Mouse (Mus musculus) adrenal gland, postnatal 36 days (tissue): ENCODE results near the gene Angel2. TPM values are rescaled to one million over a fixed set of nuclear protein-coding genes. Genes with fewer than 3 reads are reported as not detected.

Source experiments
- DNase-seq, 2 experiments: peaks; one replicate each; pipeline ENCODE4 v3.0.0; 2021; ENCODE audit warnings: mixed read lengths in 1 of 2
- total RNA-seq, 2 experiments: library from RNA; stranded (reverse); gene quantifications; 2 replicates each; pipeline ENCODE4 v1.2.3; 2021

Angel2 gene
- total RNA-seq, 2 experiments from 2014 or later = 44.0 to 54.1 TPM

DNA sequence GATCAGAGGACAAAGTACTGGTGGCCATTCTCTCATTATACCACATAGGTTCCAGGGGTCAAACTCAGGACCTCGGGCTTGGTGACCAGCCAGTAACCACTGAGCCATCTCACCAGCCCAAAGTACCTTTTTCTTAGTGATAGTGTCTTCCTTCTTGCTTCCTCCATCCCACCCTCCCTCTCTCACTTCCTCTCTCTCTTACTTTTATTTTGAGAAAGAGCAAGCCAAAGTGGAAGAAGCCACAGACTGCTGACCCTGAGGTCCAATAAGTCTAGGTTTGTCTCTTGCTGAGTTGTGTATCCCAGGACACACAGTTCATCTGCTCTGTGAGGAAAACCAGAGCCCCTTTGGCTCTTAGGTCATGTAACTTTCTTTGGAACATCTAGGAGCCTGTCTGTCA is 55.6 kb downstream of the Angel2 start:
- DNase-seq = no peak

DNA sequence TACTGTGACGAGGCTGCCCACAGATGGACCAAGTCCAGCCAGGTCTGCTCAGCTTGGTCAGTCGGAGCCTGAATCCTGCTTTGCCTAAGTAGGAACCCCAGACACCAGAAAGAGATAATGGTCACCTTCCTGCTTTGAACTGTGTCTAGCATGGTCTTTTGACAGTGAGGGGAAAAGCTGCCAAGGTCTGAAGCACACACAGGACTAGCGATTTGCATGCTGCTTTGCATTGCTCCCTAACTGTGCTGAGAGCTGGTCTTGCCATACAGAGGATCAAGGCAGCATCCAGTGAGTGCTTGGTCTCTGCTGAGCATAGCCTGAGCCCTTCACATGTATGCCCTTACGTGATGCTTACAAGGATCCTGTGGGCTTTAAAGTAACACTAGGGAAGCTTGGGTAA is 56.5 kb downstream of the Angel2 start:
- no peak for DNase-seq

GRCm38 (mm10) chr1:190989437-190990082 is 64.6 kb downstream of the Angel2 start:
- peak in 1 of 2 experiments; percentile 20 for DNase-seq

GRCm38 (mm10) chr1:190995548-190995947 is 70.6 kb downstream of the Angel2 start:
- DNase-seq = peak; percentile 74 to 76

DNA sequence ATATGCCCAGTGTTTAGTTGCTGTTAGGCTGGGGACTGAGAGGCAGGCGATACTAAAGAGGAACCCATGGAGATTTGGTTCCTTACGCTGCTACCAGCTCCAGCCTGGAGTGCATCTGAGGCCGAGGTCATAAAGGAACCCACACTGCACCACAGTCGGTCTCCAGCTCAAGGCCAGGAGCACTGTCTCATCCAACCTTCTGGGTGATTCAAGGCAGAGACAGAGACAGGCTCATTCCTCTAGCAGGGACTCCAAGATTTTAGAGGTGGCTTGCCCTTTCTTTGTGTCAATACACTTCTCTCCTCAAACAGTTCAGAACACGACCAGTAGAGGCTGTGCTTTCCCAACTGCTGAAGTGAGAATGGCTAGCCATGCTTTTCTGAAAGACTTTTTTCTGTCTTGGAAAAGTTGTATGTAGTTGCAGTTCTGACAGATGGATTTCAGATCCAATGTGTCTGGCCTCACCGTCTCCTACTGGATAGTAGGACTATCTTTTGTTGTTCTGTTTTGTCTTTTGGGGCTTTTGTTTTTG is 71.5 kb downstream of the Angel2 start:
- peak; percentile 17 to 40 for DNase-seq

Other genes with a start within 250 kb of the Angel2 start
- 10 to 100 TPM; 27.8 to 31.0 TPM for gene Rps6kc1, start 13.3 kb upstream of the Angel2 start, total RNA-seq
- gene Vash2, start 54.2 kb downstream of the Angel2 start, total RNA-seq = under 1 TPM; 0.10 to 0.20 TPM
- 10 to 100 TPM; 15.5 to 16.7 TPM for gene Flvcr1, start 101.0 kb downstream of the Angel2 start, total RNA-seq
- not detected for gene Spata45, start 111.5 kb downstream of the Angel2 start, total RNA-seq
- 10 to 100 TPM; 13.0 to 20.0 TPM for gene Tatdn3, start 137.8 kb downstream of the Angel2 start, total RNA-seq
- 1 to 10 TPM in 1 of 2 experiments, under 1 TPM in 1; 0.95 to 1.6 TPM for gene Nsl1, start 137.9 kb downstream of the Angel2 start, total RNA-seq
- 1 to 10 TPM; 1.4 to 9.6 TPM for gene Batf3, start 172.7 kb downstream of the Angel2 start, total RNA-seq
- not detected for gene Fam71a, start 239.7 kb downstream of the Angel2 start, total RNA-seq